Mouse (Mus musculus) layer of hippocampus, adult 8-10 months (tissue): ENCODE measurements around the gene Cdc42se2. TPM values are rescaled to one million over a fixed set of nuclear protein-coding genes. Genes with fewer than 3 reads are reported as not detected.

Experiments used
- DNase-seq, 2 experiments: peaks; one replicate each; pipeline ENCODE4 v3.0.0; 2022; ENCODE audit warnings: low spot score in 2 of 2
- total RNA-seq, 4 experiments: library from RNA; stranded (reverse); gene quantifications; 2 replicates each; pipeline ENCODE4 v1.2.4; 2022

Gene Cdc42se2
- total RNA-seq, 4 experiments from 2014 or later = 125 to 130 (median 128) TPM

DNA sequence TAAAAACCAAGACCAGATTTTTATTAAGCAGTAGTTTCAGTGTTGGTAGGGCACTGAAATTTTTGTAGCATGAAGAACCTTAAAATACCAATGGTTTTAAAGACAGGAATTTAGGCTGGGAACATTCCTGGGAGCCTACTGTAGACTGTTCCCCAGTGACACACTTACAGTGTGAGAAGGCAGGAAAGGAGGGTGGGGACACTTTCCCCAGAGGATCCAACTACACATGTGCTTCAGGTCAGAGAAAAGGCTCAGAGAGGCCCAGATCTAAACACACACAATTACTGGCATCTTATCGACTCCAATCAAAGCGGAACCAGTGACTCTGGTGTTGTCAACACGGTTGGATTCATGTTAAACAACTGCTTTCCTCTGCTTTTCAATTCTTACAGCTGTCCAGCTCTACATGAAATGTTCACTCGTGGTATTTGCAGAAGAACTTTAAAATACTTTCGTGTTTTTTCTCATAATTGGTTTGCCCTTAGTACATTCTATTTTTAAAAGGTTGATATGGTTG lies 32.3 kb downstream of the Cdc42se2 start:
- no peak for DNase-seq

- DNase-seq = peak; percentile 44 to 56
These were observed 33.0 kb downstream of the Cdc42se2 start for GRCm38 (mm10) chr11:54754301-54755147.

DNA sequence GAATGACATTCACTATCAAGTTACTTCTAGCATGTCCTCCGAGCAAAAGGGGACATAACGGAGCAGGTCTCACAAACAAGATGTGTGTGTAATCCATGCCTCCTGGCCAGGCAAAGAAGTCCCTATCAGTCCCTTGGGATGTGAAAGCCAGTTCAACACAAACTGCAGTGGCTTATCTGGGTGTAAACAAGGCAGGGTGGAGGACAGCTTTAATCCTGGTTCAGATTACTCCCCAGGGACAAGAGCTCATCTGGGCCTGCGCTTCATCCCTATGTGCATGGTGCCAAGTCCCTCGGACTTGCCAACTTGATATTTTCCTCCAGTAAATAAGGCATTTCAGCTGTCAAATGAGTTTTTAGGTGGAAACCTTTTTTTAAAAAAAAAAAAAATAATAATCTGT lies 36.0 kb downstream of the Cdc42se2 start:
- DNase-seq = no peak

DNA sequence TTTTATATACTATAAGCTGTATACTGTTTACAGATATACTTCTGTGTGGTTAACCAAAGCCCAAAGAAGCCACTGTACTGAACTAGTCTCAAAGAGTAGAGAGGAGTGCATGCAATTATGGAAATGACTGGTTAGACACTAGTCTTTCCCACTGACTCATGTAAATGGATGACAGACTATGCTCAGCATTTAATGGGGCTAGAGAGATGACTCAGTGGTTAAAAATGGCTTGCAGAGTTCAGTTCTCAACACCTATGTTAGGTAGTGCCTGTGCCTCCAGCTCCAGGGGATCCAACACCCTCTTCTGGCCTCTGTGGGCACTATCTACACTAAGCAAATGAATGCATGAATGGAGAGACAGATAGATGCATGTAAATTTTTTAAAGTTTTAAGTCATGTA lies 38.6 kb downstream of the Cdc42se2 start:
- DNase-seq = no peak

- no peak for DNase-seq
These were observed 43.2 kb downstream of the Cdc42se2 start for GRCm38 (mm10) chr11:54744231-54744630.

GRCm38 (mm10) chr11:54741330-54741729 lies 46.1 kb downstream of the Cdc42se2 start:
- DNase-seq = no peak

DNA sequence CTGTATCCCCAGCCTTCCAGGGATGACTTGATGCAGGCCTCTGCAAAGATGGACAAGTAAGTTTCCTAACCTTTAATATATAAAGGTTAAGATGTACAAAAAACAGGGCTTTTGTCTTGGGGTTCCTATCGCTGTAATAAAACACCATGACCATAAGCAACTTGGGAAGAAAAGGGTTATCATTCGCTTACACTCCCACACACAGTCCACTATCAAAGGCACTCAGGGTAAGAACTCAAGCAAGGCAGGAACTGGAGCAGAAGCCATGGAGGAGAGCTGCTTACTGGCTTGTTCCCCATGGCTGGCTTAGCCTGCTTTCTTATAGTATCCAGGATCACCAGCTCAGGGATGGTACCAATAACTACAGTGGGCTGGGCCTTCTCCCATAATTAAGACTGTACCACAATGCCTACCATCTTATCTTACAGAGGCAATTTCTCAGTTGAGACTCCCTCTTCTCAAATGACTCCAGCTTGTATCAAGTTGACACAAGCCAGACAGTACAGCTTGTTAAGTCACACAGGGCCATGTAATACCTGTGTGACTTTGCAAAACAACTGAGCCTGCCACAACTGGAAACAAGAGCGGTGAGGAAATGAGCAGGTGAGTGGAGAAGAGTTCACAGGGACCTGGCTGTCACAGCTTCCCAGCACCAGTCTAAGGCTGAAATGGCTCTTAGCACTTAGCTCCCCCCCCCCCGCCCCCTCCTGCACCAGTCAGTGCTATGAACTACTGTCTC lies 48.3 kb downstream of the Cdc42se2 start:
- no peak for DNase-seq

DNA sequence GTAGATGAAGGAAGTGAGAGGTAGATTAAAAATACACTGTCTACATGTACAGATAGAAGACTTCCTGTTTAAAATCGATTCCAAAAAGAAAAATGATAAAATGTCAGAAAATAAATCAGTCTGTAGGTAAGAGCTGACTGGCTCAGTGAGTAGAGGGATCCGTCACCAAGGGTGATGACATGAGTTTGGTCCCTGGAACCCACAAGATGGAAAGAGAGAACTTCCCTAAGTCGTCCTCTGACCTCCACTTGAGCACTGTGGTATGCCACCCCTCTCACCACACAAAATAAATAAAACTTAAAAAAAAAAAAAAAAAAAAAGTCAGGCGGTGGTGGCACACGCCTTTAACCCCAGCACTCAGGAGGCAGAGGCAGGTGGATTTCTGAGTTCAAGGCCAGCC lies 50.6 kb downstream of the Cdc42se2 start:
- no peak for DNase-seq

- no peak for DNase-seq
These were observed 52.4 kb downstream of the Cdc42se2 start for GRCm38 (mm10) chr11:54735114-54735513.

- DNase-seq = no peak
These were observed 53.9 kb downstream of the Cdc42se2 start for GRCm38 (mm10) chr11:54733546-54733945.

GRCm38 (mm10) chr11:54731367-54731766 lies 56.1 kb downstream of the Cdc42se2 start:
- no peak for DNase-seq

GRCm38 (mm10) chr11:54730931-54731330 lies 56.5 kb downstream of the Cdc42se2 start:
- no peak for DNase-seq

DNA sequence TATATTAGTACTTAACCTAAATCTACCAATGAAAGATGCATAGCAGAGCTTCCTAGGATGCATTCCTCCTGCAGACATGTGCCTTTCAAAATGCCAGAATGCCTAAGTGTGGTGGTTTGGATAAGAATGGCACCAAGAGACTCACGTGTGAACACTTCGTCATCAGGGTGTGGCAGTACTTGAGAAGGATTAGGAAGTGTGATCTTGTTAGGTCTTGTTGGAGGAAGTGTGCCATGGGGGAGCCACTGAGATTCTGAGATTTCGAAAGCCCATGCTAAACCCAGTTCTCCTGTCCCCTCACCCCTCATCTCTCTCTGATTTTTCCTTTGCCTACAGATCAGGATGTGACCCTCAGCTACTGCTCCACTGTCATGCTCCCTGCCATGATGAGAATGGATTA lies 58.2 kb downstream of the Cdc42se2 start:
- DNase-seq = no peak

DNA sequence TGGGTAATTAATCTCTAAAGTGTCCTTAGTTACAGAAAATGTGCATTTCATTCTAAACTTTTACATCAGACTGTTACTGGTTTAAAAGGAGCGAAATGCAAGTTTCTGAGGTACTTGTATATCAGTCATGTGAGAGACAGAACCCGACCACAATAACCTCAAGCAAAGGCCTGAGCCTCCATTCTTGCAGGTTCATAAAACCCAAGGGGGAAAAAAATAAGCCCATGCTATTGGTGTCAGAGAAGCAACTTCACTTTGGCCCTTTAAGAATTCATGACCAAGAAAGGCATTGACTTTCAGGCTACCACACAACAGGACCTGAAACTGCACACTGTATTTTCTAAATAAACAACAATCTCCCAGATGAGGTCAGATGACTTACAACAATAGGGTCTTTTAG lies 59.1 kb downstream of the Cdc42se2 start:
- DNase-seq = no peak

DNA sequence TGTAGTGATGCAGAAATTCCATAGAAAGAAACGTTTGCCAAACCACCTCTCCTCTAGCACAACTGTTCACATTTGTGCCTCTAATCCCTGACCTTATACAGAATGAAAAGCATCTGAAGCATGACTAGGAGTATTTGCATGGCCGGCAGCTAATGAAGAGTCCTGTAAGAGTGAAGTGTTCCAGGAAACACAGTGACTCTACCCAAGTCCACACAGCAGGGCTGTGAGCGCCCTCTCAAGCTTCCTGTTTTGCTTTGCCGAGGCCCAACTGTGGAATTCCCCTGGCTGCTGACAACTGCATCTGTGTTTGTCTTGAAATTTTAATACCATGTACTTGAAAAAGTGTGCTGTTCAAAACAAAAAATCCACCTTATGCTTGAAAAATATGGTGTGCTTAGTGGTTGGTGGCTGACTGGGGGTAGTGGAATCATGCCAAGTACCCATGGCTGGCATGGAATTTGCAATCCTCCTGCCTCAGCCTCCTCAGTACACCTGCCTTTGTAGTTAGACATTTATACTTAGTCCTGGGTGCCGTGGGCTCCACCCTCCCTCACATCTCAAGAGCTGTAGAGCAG lies 60.1 kb downstream of the Cdc42se2 start:
- DNase-seq = peak; percentile 58 to 64

DNA sequence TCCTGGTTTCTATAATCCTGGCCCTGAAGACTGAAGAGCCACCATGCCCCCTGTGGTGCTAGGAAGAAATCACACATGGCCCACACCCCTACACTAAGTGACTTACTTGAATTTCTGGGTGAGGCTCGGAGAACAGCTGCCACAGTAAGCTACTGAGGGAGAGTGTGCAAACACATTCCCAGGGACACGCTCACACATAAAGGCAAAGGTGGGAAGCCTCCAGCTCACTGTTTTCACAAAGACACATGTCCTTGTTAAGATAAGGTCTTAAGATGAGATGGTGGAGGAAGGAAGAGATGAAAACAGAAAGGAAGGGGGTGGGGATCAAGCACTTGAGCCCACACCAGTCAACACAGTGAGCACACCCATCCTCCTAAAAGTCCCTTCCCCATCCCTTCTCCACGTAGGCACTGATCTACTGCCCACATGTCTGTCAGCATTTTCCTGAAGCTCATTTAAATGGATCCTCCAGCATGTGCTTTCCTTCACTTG lies 60.9 kb downstream of the Cdc42se2 start:
- no peak for DNase-seq

DNA sequence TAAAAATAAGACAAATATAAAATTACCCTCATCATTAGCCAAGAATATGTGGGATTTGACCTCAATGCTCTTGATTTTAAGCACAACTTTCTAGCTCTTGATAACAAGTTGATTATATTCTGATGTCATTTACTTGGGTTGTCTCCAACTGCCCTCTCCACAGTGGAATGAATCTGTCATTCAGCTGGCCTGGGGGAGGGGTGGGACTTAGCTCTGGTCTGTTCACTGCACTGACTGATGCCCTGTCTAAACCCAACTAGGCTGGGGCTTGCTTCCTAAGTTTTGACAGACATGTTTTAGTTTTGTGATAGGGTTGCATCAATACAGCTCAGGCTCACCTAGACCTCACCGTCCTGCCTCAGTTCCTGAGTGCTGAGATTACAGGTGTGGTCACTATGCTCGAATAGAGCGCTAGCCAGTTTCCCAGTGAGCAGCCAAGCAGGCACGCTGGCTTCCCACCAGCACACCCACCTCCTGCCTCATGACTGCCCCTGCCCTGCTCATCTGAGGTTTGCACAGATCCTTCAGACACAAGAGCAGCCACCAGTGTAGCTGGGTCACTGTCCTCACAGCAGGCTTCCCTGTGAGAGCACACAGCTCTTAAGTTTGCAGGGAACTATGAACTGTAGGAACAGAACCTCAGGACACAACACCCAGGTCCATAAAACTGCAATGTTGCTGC lies 63.0 kb downstream of the Cdc42se2 start:
- peak; percentile 57 to 64 for DNase-seq

- DNase-seq = no peak
These were observed 65.4 kb downstream of the Cdc42se2 start for GRCm38 (mm10) chr11:54722057-54722456.

DNA sequence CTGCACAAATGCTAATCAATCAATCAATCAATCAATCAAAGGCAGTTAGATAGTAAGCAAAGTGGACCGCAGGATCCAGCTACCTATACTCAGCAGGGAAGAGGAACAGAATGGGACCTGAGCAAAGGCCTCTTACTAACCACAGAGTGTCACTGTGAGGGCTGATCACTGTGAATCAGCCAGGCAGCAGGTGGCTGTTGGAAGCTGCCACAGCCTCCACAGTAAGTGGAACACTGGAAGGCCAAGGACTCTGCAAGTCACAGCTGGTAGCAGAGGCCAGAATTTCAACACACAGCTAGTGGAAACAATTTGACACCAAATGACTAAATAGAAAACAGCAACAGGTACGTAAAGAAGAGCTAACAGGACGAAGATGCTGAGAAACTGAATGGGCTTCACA lies 68.9 kb downstream of the Cdc42se2 start:
- DNase-seq = no peak

- DNase-seq = no peak
These were observed 69.6 kb downstream of the Cdc42se2 start for GRCm38 (mm10) chr11:54717893-54718292.

DNA sequence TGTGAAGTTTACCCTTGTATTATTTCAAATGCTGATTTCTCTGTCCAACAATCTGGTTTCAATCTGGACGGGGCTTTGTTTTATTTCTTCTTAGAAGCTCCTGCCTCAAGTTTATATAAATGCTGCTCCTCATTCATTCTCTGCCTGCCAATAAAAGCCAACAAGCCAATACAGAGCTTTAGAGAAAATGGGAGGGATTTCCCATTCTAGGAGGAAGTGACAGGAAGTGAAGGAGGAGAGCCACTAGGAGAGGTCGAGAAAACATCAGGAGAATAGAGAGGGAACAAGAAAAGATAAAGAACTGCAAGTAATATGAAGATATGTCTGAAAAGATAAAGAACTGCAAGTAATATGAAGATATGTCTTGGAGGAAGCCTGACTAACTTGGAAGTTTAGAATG lies 74.6 kb downstream of the Cdc42se2 start:
- no peak for DNase-seq
